Mouse (Mus musculus) frontal cortex, adult (tissue): ENCODE measurements around the gene Ppp2ca.
A peak's percentile ranks its signal among the peaks of the same experiment; 100 is the strongest.
"Not testable (repeated sequence)": the region's sequence is repeated elsewhere in the genome, so short reads cannot be mapped to it uniquely, and the experiment has no call there.

ENCODE experiments used
- ATAC-seq: cut with Nextera tagmentation; 2 replicates; pipeline ENCODE4 v1.9.2; 2017; ENCODE audit warnings: mild to moderate bottlenecking, moderate library complexity, mixed read lengths; ENCODE audit not compliant: low TSS enrichment

Gene Ppp2ca

DNA sequence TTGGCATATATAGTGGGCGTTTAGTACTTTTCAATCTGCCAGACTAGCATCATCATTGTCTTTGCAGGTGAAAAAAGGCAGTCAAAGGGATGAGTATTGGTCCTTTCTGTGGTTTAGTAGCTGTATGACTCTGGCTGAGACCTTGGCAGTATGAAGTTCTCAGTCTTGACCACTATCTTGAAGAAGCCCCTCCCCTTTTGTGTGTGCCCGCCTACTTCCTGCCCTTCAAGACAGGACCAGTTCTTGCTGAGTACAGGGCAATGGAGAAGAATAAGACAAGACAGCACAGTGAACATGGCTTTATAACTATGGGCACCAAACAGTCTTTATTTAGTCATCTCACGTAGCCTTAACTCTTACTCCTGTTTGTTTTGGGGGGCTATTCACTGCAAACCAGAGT is 1.5 kb upstream of the Ppp2ca start:
- ATAC-seq = no peak

DNA sequence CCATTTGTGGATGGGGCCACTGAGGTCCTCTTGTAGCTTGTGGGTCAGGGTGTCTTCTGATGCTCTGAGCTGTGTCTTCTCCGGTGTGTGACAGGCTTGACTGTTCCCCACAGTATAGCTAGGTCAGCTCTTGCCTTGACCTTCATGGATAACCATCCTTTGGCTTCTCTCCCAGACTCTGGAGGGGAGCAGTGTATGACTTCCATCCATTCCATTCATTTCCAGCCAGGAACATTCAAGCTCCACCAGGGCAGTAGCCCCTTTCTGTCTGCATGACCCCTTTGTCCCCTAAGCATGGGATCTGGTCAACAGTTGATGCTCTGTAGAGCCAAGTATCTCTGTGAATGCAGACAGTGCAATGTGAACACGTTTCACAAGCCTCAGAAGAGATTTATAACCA is 885 bp upstream of the Ppp2ca start:
- ATAC-seq = no peak

DNA sequence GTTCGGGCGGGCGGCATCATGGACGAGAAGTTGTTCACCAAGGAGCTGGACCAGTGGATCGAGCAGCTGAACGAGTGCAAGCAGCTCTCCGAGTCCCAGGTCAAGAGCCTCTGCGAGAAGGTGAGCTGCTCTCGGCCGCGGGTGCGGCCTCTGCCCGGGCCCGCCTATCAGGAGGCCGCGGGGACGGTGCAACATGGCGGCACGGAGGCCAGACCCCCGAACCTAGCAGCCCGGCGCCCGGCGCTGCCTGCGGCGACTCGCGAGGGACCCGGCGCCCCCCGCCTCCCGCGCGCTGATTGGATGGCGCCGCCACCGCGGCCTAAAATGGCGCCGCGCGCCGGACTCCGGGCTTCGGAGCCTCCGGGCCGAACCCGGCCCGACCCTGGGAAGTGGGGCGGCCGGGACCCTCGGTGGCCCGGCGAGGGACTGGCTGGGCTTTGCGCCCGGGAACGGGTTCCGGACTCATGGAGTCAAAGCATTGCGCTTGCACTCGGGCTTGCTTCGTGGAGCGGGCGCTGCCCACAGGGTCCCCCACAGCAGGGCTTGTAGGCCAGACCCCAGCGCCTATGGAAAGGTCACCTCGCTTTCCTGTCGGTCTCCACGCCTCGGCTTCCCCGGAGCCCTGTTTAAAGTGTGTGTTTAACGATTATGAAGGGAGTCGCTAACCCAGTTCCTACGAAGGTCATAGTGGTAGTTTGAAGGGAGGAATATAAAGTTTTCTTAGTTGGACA is 715 bp downstream of the Ppp2ca start:
- ATAC-seq = peak; percentile 40

DNA sequence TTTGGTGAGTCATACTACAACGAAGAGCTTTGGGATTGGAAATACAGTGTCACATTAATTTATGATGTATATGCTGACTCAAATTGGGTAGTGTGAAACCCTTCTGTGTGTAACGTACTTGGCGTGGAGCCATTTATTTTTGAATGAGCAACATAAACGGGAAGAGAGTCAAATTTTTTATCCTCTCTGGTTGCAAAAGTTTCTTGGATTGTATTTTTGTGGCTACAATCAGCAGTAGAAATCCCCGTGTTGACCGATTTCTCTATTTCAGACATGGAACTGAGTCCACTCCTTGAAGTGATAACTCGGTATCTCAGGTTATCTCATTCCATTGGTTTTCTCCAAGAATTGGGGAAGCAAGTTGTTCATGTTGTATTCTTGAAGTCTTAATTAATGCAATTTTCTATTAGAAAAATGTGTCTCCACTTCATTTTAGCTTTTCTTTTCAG is 1.3 kb downstream of the Ppp2ca start:
- ATAC-seq = no peak

DNA sequence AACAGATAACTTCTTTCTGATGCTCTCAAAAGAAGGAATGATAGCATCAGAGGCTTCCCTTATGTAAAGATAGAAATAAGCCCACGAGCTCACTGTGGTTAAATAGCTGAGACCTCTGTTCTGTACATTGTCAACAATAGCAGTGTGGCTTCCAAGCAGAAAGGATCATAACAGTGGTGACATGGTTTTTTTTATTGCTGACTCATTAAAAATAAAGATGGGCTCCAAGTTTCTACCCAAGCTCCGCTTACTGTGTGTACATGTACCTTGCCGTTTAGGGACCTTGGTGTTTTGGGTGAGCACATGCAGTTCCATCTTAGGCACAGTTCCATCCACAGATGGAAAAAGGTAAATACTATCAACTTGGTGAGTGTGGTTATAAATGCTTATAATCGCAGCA is 4.5 kb downstream of the Ppp2ca start:
- no peak for ATAC-seq

DNA sequence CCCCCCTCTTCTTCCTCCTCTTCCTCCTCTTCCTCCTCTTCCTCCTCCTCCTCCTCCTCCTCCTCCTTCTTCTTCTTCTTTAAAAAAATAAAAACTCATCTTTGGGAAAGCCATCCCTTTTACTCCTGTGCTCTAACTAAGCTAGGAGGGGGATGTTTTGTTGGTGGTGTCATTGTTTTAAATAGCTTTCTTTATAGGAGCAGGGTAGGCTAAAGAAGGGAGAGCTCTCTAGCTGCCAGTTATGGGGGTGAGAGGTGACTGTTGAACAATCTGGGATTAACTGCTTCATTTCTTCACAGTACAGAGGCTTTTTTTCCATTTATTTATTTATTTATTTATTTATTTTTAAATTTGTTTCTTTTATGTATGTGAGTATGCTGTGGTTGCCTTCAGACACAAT is 7.0 kb downstream of the Ppp2ca start:
- no peak for ATAC-seq

DNA sequence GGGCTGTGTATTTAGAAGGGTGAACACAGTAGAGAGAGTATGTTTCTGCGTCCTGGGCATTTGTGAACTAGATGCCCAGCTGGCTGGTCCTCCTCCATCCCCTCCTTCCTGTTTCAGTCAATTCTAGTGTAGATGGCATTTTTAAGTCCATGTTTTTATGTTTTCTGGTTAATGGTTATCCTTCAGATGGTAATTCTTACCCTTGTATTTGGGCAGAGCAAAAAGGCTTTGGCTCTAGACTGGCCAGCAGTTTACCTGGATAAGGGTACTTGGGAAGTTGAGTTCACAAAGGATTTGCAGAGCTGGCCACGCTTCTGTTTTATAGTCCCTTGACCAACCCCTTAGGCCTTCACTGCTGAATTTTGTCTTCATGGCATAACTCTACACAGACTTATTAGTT is 7.6 kb downstream of the Ppp2ca start:
- ATAC-seq = no peak

DNA sequence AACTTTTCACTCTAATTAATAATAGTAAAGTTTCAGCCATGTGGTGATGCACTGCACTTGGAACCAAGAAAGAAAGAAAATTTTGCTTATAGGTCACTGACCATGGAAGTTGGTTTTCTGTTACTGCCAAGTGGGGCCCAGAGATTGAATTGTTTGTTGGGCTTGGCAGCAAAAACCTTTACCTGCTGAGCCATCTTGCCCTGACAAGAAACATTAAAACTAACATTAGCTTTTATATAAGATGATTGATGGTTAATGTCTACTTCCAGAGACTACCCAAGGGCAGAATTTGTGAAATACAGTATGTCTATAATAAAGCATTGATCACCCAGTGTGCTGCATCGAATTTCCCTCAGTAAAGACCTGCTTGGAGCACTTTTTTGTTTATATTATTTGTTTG is 8.0 kb downstream of the Ppp2ca start:
- ATAC-seq = no peak

DNA sequence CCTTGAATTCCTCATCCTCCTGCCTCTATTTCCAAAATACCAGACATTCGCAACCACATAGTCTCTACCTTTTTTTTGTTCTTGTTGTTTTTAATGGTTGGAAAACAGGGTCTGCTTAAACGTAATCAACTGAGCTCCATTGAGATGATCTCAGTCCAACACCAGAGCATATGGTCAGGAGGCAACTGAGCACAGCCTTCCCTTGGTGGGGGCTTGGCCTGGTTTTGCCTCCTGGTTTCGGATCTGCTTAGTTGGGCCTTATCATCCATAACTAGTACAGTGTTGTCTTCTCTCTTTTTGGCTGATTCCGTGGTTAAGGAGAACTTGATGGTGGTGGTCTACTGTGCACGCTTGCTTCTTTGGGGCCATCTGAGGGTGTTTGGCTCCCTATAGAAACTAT is 10.3 kb downstream of the Ppp2ca start:
- no peak for ATAC-seq

DNA sequence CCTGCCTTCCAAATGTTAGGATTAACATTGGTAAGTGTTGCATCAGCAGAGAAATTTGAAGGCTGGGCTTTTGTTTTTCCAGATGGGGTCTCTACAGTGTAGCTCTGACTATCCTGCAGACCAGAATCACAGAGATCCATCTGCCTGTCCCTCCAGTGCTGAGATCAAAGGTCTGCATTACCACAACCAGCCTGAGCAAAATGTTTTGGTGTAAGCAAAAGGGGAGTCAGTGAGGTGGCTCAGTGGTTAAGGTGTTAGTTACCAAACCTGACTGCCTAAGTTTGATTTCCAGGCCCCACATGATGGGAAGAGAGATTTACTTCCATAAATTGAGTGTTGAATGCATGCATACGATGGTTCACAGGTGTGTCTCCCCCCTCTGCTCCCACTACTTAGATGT is 10.9 kb downstream of the Ppp2ca start:
- no peak for ATAC-seq

DNA sequence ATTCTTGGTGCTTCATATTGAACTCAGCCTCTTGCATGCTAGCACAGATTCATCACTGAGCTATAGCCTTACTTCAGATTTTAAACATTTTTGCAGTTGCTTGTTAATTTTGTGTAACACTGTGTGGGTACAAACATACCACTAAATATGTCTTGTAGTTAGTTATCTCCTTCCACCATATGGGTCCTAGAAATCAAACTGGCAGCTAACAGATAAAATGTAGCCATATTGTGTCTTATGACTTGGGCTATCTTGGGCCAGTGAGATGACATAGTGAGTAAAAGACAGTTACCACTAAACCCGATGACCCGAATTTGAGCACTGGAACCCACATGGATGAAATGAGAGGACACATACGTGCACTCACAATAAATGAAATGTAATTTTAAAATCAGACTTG is 17.0 kb downstream of the Ppp2ca start:
- peak; percentile 32; the same call in 1 of the 2 replicates for ATAC-seq

DNA sequence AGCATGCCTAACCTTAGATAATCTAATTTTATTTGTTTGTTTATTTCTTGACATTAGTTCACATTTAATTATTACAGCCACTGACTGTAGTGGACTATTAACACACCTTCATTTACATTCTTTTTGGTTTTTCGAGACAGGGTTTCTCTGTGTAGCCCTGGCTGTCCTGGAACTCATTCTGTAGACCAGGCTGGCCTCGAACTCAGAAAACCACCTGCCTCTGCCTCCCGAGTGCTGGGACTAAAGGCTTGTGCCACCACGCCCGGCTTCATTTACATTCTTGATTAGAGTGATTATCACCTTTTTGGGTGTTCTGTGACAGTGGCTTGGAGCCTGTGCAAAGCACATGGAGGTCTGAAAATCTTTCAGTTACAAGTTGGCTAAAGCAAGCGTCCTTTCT is 17.6 kb downstream of the Ppp2ca start:
- not testable (repeated sequence) for ATAC-seq

DNA sequence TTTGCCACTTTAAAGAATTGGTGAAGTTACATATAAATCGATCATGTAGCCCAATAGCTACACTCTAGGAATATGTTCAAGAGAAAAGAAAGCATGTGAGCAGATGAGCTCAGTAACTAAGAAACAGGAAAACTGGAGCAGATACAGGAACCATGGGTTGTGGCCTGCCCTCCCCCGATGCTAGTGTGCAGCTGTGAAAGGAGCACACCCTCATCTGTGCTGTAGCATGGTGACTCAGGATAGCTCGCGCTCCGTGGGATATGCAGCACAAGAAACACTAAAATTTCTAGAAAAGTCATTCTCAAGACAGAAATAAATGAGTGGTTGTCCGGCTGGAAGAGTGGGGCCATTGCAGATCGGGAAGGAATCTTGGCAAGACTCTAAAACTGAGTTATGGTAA is 18.7 kb downstream of the Ppp2ca start:
- peak; percentile 80 for ATAC-seq

DNA sequence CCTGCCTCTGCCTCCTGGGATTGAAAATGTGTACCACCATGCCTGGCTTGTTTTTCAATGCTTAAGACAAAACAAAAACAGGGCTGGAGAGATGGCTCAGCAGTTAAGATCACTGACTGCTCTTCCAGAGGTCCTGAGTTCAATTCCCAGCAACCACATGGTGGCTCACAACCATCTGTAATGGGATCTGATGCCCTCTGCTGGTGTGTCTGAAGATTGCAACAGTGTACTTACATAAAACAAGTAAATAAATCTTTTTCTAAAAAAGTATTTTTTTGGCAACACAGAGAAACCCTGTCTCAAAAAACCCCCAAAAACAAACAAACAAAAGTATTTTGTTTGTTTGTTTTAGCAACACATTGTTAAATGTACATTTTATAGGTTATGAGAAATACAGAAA is 21.9 kb downstream of the Ppp2ca start:
- ATAC-seq = not testable (repeated sequence)

DNA sequence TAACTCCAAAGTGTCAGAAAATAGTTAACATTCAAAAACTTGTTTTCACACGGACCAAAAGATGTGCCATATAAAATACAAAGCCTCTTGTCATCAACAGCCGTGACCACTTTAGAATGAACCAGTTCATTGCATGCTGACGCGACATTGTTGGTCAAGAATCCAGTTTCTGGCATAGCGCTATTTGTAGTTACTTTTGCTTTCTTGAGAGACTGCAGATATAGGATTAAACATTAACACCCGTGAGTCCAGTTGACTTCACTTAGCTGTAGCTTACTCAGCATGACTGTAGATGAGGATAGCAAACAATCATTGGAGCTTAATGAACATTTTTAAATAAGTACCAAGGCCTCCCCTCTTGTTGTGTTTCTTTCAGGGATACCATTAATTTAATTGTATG is 23.6 kb downstream of the Ppp2ca start:
- no peak for ATAC-seq

DNA sequence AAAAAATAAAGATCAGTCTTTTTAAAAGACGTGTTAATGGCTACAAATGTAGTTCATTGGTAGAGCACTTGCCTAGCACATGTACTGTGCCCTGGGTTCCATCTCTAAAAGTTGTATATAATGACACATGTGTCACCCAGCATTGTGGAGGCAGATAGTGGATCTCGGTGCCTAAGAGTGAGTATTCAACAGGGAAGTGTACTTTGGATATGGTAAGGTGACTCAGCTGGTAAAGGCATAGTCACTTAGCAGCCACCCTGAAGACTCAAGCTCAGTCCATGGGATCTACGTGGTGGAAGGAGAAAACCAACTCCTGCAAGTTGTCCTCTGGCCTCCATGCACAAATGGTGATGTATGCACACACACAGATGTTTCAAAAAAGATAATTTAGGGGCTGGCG is 26.0 kb downstream of the Ppp2ca start:
- ATAC-seq = no peak

DNA sequence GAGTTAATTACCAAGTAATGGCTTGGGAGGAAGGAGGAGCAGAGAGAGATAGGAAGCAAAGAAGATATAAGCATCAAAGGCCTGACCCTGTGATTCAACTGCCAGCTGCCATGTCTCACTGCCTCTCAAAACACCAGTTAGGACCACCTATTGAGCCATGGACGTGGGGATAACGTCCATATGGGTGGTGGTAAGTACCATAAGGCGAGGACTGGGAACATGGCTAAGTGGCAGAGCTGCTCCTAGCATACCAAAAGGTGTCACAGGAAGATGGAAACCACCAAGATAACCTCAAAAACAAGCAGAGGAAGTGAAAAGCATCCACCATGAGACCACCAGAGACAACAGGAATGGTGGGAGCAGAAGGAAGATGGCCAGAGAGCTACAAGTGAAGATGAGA is 28.7 kb downstream of the Ppp2ca start:
- ATAC-seq = no peak

DNA sequence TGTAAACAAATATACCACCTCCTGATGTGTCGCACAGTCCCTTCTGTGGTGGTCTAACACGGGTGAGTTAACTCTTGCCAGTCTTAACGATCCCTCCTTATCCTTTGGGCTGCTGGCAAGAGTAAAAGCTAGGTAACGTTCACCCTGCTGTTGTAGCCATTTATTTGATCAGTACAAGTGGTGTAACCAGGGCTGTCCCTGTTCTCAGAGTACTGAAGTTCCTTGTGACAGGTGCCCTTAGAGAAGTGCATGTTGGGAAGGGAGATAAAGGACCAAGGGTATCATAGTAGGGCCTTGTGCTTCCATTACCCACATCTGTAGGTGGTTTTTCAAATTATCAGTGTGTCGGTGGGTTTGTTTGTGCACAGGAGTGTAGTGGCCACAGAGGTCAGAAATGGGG is 29.3 kb downstream of the Ppp2ca start:
- no peak for ATAC-seq

DNA sequence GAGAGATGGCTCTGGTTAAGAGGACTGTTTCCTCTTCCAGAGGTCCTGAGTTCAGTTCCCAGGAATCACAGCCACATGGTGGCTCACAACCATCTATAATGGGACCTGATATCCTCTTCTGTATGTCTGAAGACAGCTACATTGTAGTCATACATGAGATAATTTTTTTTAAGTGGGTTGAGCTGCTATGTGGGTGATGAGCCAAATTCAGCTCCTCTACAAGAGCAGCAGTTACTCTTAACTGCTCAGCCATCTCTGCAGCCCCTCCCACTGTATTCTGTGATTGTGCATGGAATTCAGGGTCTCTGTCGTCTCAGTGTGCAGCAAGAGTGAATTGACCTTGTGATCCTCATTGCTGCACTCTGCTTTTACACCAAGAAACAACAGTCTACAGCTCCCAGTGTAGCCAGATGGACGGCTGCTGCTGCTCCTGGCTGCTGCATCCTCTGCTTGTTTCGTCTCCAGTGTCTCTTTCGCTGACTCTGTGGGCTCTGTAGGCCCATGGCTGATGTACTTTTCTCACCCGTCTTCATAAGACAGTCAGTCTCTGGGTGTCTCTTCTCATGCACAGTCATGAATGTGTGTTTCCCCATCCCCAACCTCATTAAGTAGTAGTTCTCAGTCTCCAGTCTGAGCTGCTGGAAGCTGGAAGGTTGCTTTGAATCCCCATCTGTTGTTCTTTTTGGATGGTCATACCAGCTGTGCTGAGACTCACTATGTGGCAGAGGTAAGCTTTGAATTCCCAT is 30.0 kb downstream of the Ppp2ca start:
- ATAC-seq = peak; percentile 42

DNA sequence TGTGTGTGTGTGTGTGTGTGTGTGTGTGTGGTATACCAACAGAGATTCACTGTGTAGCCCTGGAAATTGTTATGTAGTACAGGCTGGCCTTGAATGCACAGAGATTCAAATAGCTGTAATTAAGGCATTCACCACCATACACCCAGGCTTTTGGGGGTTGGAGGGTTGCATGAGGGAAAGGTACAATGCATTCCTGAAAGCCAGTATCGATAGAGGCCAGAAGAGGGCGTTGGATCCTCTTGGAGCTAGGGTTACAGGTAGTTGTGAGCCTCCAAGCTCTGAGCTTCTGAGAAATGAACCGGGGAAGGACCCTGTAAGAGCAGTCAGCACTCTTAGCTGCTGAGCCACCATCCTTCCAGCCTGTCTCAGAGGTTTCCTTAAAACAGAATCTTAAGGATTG is 30.7 kb downstream of the Ppp2ca start:
- ATAC-seq = no peak; the same call in 1 of the 2 replicates

DNA sequence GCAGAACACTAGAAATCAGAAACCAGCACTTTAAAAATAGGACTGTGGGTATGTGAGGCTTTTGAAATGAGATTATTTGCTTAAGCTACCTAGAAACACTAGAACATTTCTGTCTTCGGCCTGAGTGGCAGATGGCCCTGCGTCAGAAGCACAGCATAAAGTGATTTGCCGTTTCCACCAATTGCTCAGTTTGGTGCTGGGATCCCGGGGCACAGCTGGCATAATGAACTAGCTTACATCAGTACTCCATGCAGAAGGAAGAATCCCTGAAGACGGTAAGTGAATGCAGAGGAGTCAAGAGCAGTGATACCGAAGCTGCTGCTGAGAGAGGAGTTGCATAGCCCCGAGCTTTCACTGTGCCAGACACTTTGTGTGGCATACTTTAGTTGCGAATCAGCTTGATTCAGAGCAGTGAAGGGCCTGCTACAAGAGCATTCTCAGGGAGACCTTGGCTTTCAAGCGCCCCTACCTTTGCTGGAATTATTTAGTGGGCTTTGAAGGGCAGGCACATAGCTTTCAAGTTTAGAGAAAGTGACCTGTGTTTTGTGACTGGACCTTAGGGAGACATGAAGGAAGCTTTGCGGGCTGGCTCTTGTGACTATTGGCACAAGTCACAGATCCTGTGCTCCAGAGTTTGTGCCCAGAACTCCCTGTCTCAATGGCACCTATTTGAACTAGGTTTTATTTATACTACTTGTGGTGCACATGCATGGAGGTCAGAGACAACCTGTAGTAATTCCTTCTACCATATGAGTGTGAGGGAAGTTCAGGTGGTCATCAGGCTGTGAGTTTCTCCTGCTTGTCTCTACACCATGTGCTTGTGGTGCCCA is 31.4 kb downstream of the Ppp2ca start:
- ATAC-seq = peak; percentile 82

DNA sequence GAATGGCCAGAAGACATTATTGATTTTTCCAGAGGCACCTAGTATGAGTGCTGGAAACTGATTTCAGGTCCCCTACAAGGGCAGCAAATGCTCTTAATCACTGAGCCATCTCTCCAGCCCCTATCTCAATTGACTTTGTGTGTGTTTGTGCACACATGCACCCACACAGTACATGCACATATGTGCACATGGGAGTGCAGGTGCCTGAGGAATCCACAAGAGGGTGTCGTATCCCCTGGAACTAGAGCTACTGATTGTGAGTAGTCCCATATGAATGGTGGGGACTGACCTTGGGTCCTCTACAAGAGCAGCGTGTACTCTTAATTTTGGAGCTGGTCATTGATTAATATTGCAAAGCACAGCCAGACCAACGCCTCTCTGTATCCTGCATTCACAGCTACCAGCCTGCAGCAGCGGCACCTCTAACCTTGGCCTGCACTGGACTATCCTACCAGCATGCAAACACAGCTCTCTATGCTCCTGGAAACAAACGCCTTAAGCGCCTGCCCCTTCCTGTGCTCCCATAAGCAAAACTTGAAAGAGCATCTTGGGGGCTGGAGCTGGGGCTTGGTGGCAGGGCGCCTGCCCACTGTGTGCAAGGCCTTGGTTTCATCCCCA is 32.1 kb downstream of the Ppp2ca start:
- no peak for ATAC-seq
